Mouse (Mus musculus) right cerebral cortex, postnatal 25 days (tissue): ENCODE results near the gene Ttyh1.

Experiments
- DNase-seq: peaks from one replicate; pipeline ENCODE4 v3.0.0; 2022

The Ttyh1 gene

GRCm38 (mm10) chr7:4123732-4124131 is 4.5 kb downstream of the Ttyh1 start:
- DNase-seq = peak; percentile 76

- peak; percentile 87 for DNase-seq
Observed at GRCm38 (mm10) chr7:4124315-4124759, 5.1 kb downstream of the Ttyh1 start.

DNA sequence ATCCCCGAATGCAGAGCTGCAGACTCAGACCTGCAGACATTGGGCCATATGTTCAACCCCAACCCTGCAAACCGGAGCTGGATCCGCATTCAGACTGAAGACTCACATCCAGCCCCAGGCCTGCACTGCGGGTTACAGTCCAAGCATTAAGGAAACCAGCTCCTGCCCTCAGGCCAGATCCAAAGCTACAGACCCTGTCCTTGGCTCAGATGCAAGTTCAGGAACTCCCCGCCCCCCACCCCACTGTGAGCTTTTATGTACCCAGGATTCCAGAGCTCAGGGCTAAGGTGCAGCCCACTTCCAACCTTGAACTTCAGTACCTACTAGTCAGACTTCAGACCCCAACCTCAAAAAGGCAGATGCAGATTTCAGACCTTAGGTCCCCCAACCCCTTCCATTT is 5.6 kb downstream of the Ttyh1 start:
- DNase-seq = no peak

DNA sequence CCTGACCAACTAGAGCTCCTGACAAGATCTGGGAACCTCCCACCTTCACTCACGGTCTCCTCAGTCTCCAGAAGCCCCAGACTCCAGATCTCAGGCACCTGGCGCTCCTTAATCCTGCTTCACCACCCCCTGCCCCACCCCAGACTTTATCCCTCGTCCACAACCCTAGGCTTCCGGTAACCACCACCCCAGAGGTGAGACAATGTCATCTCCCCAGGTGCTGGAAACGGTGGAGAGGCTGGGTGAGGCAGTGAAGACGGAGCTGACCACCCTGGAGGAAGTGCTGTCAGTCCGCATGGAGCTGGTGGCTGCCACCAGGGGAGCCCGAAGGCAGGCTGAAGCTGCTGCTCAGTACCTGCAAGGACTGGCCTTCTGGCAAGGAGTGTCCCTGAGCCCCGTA is 6.1 kb downstream of the Ttyh1 start:
- no peak for DNase-seq

DNA sequence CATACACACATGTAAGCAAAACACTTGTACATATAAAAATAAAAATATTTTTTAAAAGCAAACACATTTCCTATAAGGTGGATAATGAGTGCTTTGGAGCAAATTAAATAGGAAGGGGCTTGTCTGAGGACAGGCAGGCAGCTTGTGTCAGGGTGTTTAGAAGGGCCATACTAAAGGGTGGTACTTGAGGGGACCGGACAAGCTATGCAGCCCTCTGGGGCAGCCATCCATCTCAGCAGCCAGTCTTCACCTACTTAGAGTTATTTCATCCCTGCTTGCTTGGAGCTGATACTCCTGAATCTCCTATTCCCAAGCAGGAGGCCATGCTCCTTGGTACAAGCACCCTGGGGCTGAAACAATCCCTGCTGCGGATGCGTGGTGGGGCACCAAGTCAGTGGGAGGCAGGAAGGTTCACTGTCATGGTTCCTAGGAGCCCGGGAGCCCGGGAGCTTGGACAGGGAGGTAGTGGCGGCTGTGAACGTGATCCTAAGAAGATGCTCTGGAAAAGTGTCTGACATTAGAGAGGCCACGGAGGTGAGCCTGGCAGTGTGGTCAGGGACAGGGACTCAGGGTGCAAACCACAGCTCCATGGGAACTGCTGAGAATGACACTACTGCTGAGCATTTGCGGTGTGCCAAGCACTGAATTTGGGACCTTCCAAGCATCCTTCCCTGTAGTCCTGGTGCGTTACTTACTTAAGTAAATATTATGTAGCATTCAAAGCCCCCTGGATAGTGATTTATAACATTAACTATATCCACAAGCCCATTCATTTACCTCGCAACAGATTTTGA is 8.0 kb downstream of the Ttyh1 start:
- DNase-seq = no peak

DNA sequence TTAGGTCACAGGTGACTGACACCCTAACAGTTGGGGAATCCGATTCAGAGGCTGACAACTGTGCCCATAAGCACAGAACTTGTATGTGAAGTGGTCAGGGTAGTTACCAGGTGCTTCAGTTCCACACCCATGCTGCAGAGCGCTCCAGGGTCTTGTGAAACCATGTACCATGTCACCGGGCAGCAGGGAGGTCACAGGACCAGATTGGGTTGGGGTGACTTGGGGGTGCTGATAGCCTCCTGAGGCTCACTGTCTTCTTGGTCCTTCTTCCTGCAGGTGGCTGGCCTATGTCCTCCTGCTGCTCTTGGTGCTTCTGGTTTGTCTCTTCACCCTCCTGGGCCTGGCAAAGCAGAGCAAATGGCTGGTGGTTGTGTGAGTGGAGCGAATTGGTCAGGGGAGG is 8.7 kb downstream of the Ttyh1 start:
- DNase-seq = no peak

GRCm38 (mm10) chr7:4128860-4129259 is 9.7 kb downstream of the Ttyh1 start:
- no peak for DNase-seq

DNA sequence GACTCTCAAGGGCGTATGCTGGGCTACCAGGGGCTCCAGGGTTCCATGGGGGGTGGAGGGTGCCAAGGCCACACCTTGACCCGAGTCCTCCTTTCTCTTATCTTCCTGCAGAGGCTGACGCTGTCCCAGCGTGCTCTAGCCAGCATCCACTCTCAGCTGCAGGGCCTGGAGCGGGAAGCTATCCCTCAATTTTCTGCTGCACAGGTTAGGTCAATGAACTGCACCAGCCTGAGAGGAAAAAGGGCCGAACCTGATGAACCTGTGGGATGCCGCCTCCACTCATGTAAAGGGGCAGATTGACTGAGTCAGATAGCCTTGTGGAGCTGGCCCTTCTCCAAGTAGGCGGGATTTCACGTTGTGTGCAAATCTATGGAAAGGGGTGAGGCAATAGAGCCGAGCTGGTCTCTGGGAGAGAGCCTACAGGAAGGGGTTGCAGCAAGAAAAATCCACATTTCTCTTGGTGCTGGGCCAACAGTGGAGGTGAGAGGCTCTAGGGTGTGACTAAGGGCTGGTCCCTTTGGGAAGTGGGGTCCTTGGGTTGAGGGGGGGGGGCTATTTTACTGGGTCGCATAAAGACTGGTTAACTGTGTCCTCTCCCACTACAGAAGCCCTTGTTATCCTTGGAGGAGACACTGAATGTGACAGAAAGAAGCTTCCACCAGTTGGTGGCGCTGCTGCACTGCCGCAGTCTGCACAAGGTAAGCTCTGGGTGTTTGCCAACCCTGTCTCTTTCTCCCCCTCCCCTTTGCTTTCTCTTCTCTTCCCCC is 11.7 kb downstream of the Ttyh1 start:
- DNase-seq = peak; percentile 69

- no peak for DNase-seq
Observed at GRCm38 (mm10) chr7:4131964-4132363, 12.8 kb downstream of the Ttyh1 start.

- DNase-seq = peak; percentile 63
Observed at GRCm38 (mm10) chr7:4132581-4132980, 13.4 kb downstream of the Ttyh1 start.

GRCm38 (mm10) chr7:4132998-4133397 is 13.8 kb downstream of the Ttyh1 start:
- DNase-seq = no peak

DNA sequence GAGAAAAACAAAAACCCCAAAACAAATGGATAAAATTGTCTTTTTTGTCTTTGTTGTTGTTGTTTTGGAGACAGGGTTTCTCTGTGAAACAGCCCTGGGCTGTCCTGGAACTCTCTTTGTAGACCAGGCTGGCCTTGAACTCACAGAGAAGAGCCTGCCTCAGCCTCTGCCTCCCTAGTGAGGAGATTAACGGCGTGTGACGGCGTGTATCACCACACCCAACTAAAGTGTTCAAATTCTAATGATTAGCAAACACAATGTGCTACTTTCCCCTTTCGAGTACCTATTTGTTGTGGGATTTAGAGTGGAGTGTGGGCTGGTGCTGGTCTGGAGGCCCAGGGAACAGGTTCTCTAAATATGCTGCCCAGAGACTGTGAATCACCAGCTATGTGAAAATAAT is 15.7 kb downstream of the Ttyh1 start:
- no peak for DNase-seq

DNA sequence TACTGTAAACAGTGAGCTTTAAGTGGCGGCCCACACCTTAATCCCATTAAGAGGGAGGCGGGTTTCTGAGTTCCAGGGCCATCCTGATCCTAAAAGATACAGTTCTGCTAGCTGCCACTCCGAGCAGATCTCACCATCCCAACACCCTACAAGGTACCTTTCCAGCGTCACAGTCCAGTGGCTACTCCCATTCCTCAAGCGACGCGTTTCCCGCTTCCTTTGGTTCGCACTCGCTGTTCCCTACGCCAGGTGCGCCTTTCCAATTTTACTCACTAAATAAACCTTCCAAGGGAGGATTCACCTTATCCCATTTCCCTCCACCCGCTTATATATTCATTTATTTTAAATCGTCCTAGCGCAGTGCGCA is 17.2 kb downstream of the Ttyh1 start:
- no peak for DNase-seq

DNA sequence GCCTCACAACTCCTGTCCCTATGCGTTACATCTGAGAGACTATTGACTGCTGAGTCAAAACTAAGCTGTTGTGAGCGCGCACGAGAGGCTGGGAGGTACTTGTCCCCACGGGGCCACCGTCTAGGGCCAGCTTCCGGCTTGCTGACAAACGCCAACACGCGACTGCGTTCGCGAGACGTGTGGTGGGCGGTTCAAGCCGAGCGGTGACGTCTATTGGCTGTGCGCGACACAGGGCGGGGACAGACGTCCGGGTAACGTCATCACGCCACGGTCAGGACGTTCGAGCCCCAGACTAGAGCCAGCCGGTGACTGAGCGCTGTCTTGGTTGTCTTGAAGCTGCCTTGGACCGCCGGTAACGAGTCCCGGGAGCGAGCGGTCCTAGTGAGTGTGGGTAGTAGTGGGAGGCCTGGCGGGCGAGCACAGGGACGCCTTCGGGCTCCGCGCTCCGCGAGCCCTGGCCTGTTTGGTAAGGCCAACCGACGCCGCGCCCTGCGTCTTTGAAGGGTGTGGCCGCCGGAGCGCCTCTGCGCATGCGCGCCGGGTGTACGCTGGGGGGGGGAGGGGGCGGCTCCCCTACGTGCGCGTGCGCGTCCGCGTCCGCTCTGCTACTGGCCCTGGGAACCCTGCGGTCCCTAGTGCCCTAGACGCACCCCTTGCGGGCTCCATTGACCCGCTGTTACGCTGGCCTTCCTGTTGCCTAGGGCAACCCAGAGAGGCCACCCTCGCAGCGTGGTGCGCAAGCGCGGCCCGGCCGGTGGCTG is 17.7 kb downstream of the Ttyh1 start, which contains the start of gene Leng8:
Leng8 (plus strand) TSS at position 269 of the 761 bp plus-strand sequence.
- DNase-seq = peak; percentile 100

GRCm38 (mm10) chr7:4137746-4138145 is 18.5 kb downstream of the Ttyh1 start:
- no peak for DNase-seq

DNA sequence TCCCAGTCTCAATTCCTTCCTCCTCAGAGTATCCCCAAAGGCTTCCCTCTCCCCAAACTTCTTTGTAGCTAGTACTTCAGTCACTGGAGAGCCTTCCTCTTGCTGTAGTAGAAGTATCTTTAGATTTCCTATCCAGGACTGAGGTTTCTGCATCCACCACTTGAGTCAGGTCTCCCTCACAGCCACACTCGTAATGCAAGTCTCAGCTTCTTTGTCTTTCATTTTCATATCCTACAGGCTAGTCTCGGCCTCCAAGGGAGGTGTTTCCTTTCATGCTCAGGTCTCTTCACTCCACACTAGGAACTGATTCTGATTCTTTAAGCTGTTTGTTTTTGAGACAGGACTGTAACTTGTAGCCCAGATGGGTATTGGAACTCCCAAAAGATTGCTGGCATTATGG is 19.0 kb downstream of the Ttyh1 start:
- DNase-seq = no peak

DNA sequence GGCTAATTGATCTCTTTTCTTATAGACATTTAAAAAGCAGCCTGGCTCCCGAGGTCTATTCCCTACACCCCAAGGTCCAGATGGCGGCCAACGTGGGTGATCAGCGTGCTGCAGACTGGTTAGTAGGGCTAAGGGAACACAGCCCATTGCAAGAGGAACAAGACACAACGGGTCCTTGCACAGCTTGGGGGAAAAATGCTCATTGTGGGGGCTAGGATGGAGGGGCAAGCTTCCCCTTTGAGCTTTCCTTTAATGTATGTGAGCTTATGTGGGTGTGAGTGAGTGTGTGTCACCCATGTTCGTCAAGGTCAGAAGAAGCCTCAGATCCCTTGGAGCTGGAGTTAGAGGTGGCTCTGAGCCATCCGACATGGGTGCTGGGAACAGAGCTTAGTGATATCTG is 19.5 kb downstream of the Ttyh1 start:
- no peak for DNase-seq

DNA sequence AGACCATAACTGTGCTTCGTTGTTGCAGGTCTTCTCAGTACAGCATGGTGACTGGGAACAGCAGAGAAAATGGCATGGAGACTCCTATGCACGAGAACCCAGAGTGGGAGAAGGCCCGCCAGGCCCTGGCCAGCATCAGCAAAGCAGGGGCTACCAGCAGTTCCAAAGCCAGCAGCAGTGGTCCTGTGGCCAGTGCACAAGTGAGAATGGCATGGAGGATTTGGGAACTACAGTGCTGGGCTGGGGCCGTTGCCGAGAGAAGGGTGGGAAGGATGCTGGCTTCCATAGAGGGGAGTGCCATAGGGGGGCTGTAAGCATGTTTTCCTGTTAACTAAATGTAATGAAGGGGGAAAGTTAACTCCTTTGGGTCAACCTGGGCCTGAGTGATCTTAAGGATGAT is 20.2 kb downstream of the Ttyh1 start:
- DNase-seq = peak; percentile 2

- DNase-seq = no peak
Observed at GRCm38 (mm10) chr7:4141648-4142325, 22.6 kb downstream of the Ttyh1 start.

- no peak for DNase-seq
Observed at GRCm38 (mm10) chr7:4142796-4143445, 23.7 kb downstream of the Ttyh1 start.

DNA sequence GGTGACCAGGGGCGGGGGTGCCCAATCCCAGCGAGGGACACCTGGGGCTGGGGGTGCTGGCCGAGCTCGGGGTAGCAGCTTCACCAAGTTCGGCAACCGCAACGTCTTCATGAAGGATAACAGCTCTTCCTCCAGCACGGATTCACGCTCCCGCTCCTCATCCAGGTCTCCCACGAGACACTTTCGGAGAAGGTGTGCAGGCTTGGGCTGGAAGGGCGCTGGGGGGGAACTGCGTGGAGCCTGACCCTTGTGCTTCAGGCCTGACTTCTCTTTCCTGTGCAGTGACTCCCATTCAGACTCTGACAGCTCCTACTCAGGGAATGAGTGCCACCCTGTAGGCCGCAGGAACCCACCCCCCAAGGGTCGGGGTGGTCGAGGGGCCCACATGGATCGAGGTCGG is 24.3 kb downstream of the Ttyh1 start:
- DNase-seq = no peak

- DNase-seq = no peak
Observed at GRCm38 (mm10) chr7:4144046-4144445, 24.8 kb downstream of the Ttyh1 start.
